Mouse (Mus musculus) MN1 (cell line): ENCODE measurements at regions not wholly inside any gene's neighbourhood (a gene's known extent, or its start where the extent isn't known, plus 50 kb on each side); places are given as distances from the start of the nearest gene placed in this dataset.

Experiments used
- DNase-seq: peaks from one replicate; pipeline ENCODE4 v3.0.0-alpha.2; 2016; ENCODE audit warnings: low spot score

DNA sequence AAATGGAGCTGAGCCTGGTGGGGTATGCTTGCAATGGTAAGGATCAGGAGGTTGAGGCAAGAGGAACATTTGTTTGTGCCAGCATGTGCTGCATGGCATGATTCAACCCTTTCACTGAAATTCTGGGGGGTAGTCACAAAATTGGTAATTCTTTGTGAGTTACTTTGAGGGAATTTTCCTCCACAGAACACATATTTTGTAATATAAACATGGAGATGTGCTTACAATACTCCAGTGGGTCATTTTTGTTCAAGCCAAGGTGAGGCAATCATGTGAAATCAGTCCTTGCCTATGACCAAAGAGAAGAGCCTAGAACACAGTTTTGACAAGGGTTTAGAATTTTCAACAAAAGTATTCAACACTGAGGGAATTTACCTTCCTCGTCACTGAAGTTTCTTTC, 635.1 kb upstream of the Adgrl2 start:
- no peak for DNase-seq

DNA sequence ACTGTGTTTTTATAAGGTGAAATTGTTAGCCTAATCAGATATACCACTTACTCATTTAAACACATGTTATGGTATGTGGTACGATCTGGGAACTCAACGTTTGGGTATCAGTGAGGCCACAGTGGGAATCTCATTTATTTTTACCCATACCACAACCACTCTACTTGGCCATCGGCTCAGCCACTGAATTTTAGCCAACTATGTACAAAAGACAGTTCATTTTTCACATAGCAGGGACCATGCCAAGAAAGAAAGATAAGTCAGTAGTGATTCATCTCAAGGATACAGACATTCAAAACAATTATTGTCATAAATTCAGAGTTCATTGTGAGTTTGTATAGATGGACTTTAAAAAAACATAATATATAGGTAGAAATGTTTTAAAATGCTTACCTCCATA, 634.7 kb upstream of the Adgrl2 start:
- no peak for DNase-seq

DNA sequence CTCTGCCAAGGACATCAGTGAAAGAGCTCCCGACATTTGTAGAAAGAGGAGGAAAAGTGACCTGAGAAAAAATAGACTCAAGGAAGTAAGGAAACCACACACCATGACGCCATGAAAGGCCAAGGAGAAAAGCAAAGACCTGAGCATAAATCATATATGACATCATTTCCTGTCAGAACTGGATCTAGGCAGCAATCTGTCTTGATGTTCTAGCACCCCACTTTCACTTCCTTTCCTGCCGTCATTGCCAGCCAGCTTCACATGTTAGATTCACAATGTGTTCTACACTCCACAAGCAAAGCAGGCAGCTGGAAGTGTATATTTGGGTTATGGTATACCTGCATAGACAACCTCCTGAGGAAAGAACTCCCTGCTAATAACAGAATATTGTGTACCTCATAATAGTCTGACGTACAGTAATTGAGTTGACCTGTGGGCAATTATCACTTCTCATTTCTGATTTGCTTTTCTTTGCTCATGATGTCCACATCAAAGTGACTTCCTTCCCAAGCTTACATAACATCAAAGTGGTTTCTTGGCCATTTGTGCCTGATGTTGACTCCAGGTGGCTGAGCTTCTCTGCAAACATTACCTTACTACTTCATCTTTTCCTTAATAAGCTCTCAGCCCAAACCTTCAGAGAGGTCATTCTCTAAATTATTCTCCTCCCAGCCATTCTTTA, 633.6 kb upstream of the Adgrl2 start:
- no peak for DNase-seq

GRCm38 (mm10) chr3:149603865-149604264, 613.5 kb upstream of the Adgrl2 start:
- DNase-seq = no peak

DNA sequence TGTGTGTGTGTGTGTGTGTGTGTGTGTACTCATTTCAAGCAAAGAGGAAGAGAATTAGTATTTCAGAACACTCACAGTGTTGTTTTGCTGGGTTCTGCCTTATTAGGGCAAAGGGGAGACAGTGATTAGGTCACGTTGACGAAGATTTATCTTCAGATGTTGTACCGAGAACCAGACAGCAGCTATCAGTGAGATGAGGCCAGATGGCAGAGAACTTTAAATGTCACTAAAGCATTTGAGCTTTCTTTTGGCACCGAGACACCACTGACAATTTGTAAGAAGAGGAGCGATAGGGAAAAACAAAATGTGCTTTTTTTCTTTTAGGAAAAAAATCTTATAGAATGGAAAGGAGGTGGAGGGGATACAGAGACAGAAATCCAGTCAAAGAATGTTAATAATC, 610.9 kb upstream of the Adgrl2 start:
- no peak for DNase-seq

DNA sequence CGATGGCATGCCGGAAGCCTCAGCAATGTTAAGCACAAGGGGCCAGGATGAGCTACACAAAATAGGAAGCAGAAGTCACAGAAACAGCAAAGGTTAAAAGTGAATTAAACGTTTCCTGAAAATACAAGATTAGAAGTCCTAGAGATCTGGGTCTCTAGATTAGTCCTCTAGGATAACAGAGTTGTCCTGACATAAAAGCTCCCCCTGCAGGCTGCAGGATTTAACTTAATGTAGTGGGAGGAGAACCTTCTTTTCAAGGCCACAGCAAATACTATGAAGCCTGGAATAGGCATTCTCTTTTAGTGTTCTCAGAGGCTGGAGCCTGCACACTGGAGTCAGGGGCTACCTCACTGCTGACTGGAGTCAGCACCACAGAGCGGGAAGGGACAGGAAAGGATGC, 604.1 kb upstream of the Adgrl2 start:
- DNase-seq = no peak

- DNase-seq = no peak
Measured at GRCm38 (mm10) chr3:149585769-149586168, 595.4 kb upstream of the Adgrl2 start.

DNA sequence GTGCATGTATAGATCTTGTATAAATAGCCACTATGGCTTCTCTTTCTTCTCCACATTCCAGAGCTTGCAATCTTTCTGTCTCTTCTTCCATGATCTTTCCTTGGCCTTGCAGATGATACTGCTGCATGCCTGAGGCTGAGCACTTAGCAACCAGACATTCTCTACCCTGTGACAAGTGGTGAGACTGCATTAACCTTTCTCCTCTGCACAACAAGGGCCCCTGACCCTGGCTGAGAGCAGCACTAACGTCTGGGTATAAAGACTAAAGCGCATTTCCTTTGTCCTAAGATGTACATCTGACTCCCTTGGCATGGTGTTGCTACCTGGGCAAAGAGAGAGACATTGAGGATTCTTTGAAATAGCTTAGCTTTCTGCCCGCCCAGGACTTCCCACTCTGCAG, 590.8 kb upstream of the Adgrl2 start:
- DNase-seq = no peak

DNA sequence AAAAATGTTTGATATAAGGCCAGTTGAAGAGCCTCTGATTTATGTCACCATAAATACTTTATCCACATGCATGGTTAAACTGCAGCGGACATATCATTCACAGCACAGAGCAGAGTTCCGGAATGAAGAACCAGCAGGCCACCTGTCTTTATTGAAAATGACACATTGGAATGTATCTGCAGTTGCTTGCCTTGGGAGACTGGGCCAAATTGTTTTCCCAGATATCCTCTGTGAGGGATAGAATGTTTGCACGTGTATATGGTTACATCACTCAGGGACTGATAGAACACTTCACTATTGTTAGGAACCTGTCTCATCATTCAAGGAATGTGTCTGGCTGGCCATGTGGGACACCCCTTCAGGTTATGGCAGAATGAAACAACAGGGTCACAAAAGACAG, 585.3 kb upstream of the Adgrl2 start:
- no peak for DNase-seq

GRCm38 (mm10) chr3:149566853-149567252, 576.5 kb upstream of the Adgrl2 start:
- DNase-seq = no peak

DNA sequence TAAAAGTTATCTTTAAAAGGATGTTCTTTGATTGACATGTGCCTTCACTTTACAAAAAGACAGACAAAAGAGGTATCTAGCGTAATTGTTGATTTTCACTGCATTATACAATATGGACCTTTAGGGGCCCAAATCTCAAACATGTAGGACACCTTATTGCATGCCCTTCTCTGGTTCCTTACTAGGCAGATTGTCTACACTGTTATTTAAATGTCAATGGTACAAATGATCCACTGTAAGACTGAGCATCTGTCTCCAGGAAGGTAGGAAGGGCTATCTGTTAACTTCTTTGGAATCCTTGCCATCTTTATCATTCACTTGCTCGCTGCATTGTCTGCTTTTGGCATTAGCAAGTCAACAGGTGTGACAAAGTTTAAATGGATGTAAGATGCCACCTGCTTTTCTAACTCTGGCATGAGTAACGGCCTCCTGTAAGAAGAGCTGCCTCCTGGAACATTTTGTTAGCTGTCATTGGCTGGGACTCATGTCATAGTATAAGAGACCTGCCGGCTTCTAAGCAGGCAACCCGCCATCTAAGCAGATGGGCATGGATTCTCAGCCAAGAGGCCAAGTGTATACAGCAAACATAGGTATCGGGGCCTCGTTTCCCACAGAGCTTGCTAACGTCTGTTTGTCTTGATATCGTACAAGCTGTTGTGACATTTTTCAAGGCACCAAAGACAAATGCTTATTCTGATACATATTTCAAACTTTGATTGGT, 560.0 kb upstream of the Adgrl2 start:
- no peak for DNase-seq

- no peak for DNase-seq
Measured at GRCm38 (mm10) chr3:149547045-149547444, 556.7 kb upstream of the Adgrl2 start.

- no peak for DNase-seq
Measured at GRCm38 (mm10) chr3:149546256-149546655, 555.9 kb upstream of the Adgrl2 start.

GRCm38 (mm10) chr3:149534183-149534582, 543.8 kb upstream of the Adgrl2 start:
- DNase-seq = no peak

GRCm38 (mm10) chr3:149530026-149530607, 539.8 kb upstream of the Adgrl2 start:
- no peak for DNase-seq

- DNase-seq = no peak
Measured at GRCm38 (mm10) chr3:149526509-149526908, 536.2 kb upstream of the Adgrl2 start.

DNA sequence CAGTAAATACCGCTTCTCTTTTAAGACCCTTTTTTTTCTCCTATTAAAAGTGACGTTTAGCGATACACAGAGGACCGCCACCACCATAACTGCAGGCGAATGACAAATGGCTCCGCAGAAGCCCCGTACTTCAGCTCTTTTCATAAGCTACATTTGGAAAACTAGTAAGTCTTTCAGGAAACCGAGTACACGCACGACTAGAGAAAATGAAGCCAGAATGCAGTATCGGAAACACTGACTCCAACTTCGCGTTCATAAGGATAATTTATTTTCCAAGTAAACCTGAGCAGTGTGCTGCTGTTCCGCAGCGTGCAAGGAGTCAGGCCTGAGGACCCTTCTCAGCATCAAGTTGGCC, 529.2 kb upstream of the Adgrl2 start:
- no peak for DNase-seq

GRCm38 (mm10) chr3:149518928-149519574, 528.7 kb upstream of the Adgrl2 start:
- DNase-seq = no peak

DNA sequence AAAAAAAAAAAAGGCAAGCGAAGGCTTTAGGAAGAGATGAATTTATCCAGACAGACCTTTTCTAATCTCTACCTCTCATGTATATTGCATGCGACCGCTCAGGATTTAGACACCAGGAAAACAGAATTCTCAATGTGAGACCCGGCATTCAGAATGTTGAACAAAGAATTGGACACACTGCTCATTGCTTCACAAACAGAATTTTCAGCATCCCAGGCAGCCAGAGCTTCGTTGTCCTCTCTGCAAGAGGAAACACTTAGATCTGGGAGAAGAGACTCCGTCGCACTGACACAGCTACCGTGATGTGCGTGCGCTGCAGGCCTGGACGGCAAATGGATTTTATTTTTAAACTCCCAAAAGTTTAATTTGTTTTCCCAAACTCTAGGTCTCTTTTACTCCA, 527.2 kb upstream of the Adgrl2 start:
- no peak for DNase-seq

GRCm38 (mm10) chr3:149509178-149509577, 518.8 kb upstream of the Adgrl2 start:
- DNase-seq = no peak

DNA sequence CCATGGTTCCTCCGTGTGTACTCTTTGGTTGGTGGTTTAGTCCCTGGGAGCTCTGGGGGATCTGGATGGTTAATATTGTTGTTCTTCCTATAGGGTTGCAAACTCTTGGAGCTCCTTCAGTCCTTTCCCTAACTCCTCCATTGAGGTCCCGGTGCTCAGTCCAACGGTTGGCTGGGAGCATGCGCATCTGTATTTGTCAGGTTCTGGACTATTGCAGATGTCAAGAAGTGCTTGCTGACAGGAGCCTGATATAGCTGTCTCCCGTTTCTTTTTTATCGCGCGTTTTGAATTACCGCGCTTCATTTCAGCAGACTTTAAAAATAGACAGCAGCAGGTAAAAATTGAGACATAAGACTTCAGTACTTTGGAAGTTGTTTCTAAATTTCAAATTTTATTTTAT, 518.3 kb upstream of the Adgrl2 start:
- no peak for DNase-seq

- DNase-seq = no peak
Measured at GRCm38 (mm10) chr3:149505692-149506091, 515.3 kb upstream of the Adgrl2 start.

GRCm38 (mm10) chr3:149503992-149504391, 513.6 kb upstream of the Adgrl2 start:
- no peak for DNase-seq
